Mouse (Mus musculus): ENCODE results near the gene Ptms. TPM values are rescaled to one million over a fixed set of nuclear protein-coding genes. Genes with fewer than 3 reads are reported as not detected.

Ptms gene
- polyA plus RNA-seq, 1 experiment from 2014 or later: 260 TPM

DNA sequence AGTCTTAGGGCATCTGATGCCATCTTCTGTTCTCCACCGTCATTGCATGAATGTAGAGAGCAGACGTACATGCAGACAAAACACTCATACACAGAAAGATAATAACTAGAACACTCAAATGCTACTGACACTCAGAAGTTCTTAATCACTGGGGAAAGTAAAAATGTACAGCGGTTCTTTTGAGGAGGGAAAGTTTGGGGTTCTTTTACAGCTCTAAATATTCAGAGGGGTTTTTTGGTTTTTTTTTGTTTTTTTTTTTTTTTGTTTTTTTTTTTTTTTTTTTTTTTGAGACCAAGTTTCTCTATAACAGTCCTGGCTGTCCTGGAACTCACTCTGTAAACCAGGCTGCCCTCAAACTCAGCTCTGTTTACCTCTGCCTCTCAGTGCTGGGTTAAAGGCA lies 13.2 kb upstream of the Ptms start:
- Histone ChIP-seq H3K36me3 (ENCODE audit: control insufficient read depth, insufficient read depth, low read length) (peaks cover 17% of the 10 kb centered on the region), H3K27ac (replicated peaks) (no peak overlapping the region), H3K4me3 (ENCODE audit: low read depth, low read length) (no peak overlapping the region), H3K9me3 (ENCODE audit: control insufficient read depth, low read length) (no peaks in the 10 kb centered on the region), H3K4me2 (replicated peaks; ENCODE audit: low read depth) (no peak overlapping the region), H3K4me1 (replicated peaks; ENCODE audit: control insufficient read depth, insufficient read depth) (peaks cover 5% of the 10 kb centered on the region; the same call in 1 of the 2 replicates), H3K27me3 (ENCODE audit: control insufficient read depth, insufficient read depth, low read length) (no peaks in the 10 kb centered on the region), H3K9ac (ENCODE audit: low read length) (no peak overlapping the region)
- TF ChIP-seq EP300 (optimal IDR thresholded peaks at IDR 0.05): no peak
- TF ChIP-seq CTCF (IDR thresholded peaks at IDR 0.05; ENCODE audit: low read depth): peak; percentile 21; the same call in 1 of the 2 replicates
- ATAC-seq (ENCODE audit: low FRiP score, low TSS enrichment): no peak
- no peak for DNase-seq (ENCODE audit: low spot score)
- WGBS: 77% methylated on average over 3 of the region's 3 CpGs

DNA sequence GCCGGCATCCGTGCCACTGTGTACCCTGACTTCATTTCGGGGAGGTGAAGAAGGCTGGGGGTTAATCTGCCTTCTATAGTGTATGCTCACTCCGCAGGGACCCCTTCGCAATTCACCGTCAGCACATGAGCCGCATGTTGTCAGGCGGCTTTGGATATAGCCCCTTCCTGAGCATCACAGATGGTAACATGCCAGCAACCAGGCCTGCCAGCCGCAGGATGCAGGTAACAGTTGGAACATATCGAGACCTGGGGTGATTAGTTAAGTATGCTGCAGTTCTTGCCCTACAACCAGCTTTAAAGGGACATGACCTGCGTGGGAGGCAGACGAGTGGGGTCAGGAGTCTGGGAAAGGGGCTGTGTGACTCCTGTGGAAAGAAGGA lies 12.4 kb upstream of the Ptms start:
- no peak for ATAC-seq (ENCODE audit: low FRiP score, low TSS enrichment)
- peak overlapping the region; percentile 93 for H3K9ac ChIP-seq (ENCODE audit: low read length)
- H3K4me2 ChIP-seq (replicated peaks; ENCODE audit: low read depth): peak overlapping the region; percentile 65
- DNase-seq (ENCODE audit: low spot score): no peak
- peak overlapping the region; percentile 98 for H3K27ac ChIP-seq (replicated peaks)
- H3K36me3 ChIP-seq (ENCODE audit: control insufficient read depth, insufficient read depth, low read length): peaks cover 17% of the 10 kb centered on the region
- TF ChIP-seq EP300 (optimal IDR thresholded peaks at IDR 0.05): no peak
- TF ChIP-seq CTCF (IDR thresholded peaks at IDR 0.05; ENCODE audit: low read depth): no peak
- H3K4me3 ChIP-seq (ENCODE audit: low read depth, low read length): peak overlapping the region; percentile 91
- WGBS: 32% methylated on average over 12 of the region's 12 CpGs
- H3K9me3 ChIP-seq (ENCODE audit: control insufficient read depth, low read length): no peaks in the 10 kb centered on the region
- peaks cover 5% of the 10 kb centered on the region; the same call in 1 of the 2 replicates for H3K4me1 ChIP-seq (replicated peaks; ENCODE audit: control insufficient read depth, insufficient read depth)
- no peaks in the 10 kb centered on the region for H3K27me3 ChIP-seq (ENCODE audit: control insufficient read depth, insufficient read depth, low read length)

DNA sequence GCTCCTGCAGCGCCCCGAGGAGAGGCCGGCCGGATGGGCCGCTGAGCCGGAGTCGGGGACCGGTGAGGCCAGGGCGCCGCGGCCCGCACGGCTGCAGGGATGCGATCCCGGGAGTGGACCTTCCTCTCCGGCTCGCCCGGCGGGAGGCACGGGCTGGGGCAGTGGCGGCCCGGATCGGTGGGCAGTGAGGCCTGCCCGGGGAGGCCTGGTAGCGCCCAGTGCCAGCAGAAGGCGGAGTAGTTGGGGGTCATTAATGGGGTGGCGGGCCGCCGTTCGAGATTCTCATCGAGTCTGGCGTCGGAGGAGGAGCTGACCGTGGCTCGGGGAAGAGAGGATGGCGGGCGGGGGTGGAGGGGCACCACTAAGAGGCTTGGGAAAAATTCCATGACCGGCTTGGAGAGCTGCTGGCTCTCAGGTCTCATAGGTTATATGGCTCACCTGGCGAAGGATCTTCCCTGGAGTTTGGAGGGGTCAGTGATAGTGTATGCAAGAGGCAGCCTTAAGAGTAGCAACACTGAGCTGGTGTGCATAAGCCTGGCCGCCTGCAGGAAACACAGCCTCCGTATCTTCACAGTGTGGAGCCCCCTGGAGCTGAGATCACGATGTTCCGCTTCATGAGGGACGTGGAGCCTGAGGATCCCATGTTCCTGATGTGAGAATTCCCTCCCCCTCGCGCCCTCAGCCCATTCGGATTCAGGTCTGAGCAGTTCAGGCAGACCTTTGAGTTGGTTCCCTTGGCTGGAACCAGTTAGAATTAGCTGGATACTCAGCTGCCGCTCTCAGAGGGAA lies 11.8 kb upstream of the Ptms start:
- peak overlapping the region; percentile 98 for H3K27ac ChIP-seq (replicated peaks)
- ATAC-seq (ENCODE audit: low FRiP score, low TSS enrichment) (peak; percentile 1; the same call in 1 of the 2 replicates), DNase-seq (ENCODE audit: low spot score) (peak; percentile 60)
- no peaks in the 10 kb centered on the region for H3K27me3 ChIP-seq (ENCODE audit: control insufficient read depth, insufficient read depth, low read length)
- peak overlapping the region; percentile 93 for H3K9ac ChIP-seq (ENCODE audit: low read length)
- H3K4me3 ChIP-seq (ENCODE audit: low read depth, low read length): peak overlapping the region; percentile 91
- no peaks in the 10 kb centered on the region for H3K9me3 ChIP-seq (ENCODE audit: control insufficient read depth, low read length)
- WGBS: under 1% methylated on average over 48 of the region's 48 CpGs
- peaks cover 16% of the 10 kb centered on the region for H3K36me3 ChIP-seq (ENCODE audit: control insufficient read depth, insufficient read depth, low read length)
- peak; percentile 69 for TF ChIP-seq CTCF (IDR thresholded peaks at IDR 0.05; ENCODE audit: low read depth)
- TF ChIP-seq EP300 (optimal IDR thresholded peaks at IDR 0.05): no peak
- H3K4me2 ChIP-seq (replicated peaks; ENCODE audit: low read depth): peak overlapping the region; percentile 65
- H3K4me1 ChIP-seq (replicated peaks; ENCODE audit: control insufficient read depth, insufficient read depth): peaks cover 5% of the 10 kb centered on the region; the same call in 1 of the 2 replicates

DNA sequence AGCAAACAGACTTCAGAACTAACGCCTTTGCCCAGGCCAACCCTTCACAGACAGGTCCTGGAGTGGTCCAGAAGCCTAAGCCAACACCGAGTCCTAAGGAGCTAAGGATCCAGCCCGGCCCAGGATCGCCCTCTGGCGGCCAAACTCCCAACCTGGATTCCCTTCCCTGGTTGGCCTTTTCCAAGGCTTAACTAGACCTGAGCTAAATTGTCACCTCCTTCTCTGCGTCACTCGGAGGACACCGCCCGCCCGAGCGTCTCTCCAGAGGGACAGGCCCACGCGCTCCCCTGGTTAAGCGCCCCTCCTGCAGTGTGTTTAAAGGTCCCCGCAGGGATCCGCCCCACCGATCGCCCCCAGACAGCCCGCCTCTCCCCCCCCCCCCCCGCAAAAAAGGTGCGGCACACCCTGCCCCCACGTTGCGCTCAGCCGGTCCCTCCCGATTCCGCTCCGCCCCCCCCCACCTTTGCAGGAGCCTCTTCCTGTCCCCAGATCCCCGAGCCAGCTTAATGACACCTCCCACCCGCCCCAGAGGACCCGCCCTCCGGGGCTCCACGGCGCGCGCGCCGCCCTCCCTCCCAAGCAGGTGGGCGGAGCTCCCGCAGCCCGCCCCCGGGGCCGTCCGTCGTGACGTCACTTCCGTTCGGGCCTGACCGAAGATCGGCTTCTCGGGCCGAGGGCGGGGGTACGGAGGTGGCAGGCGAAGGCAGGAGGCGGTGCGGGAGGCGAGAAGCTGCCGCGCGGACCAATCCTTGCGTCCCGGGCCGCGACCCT lies 11.0 kb upstream of the Ptms start, which contains the start of gene Mlf2:
Gene Mlf2, plus strand, starts transcription at position 633 of the 771 bp plus-strand sequence.
- no peak for TF ChIP-seq EP300 (optimal IDR thresholded peaks at IDR 0.05)
- TF ChIP-seq CTCF (IDR thresholded peaks at IDR 0.05; ENCODE audit: low read depth): peak; percentile 100
- DNase-seq (ENCODE audit: low spot score) (peak; percentile 99), ATAC-seq (ENCODE audit: low FRiP score, low TSS enrichment) (peak; percentile 96)
- H3K4me3 ChIP-seq (ENCODE audit: low read depth, low read length): peak within 1 kb of the TSS; percentile 91
- peak within 1 kb of the TSS; percentile 98 for H3K27ac ChIP-seq (replicated peaks)
- 1% methylated on average over 41 of the region's 64 CpGs for WGBS
- peak within 1 kb of the TSS; percentile 65 for H3K4me2 ChIP-seq (replicated peaks; ENCODE audit: low read depth)
- no peaks in the 10 kb centered on the region for H3K27me3 ChIP-seq (ENCODE audit: control insufficient read depth, insufficient read depth, low read length)
- H3K36me3 ChIP-seq (ENCODE audit: control insufficient read depth, insufficient read depth, low read length): peaks cover 9% of the 10 kb centered on the region
- H3K4me1 ChIP-seq (replicated peaks; ENCODE audit: control insufficient read depth, insufficient read depth): peaks cover 5% of the 10 kb centered on the region; the same call in 1 of the 2 replicates
- H3K9me3 ChIP-seq (ENCODE audit: control insufficient read depth, low read length): no peaks in the 10 kb centered on the region
- peak within 1 kb of the TSS; percentile 93 for H3K9ac ChIP-seq (ENCODE audit: low read length)

GRCm38 (mm10) chr6:124930231-124930630 lies 10.3 kb upstream of the Ptms start:
- Histone ChIP-seq H3K4me3 (ENCODE audit: low read depth, low read length) (no peak overlapping the region; the same call in 1 of the 2 replicates), H3K9me3 (ENCODE audit: control insufficient read depth, low read length) (no peaks in the 10 kb centered on the region), H3K4me2 (replicated peaks; ENCODE audit: low read depth) (peak overlapping the region; percentile 13), H3K27me3 (ENCODE audit: control insufficient read depth, insufficient read depth, low read length) (no peaks in the 10 kb centered on the region), H3K4me1 (replicated peaks; ENCODE audit: control insufficient read depth, insufficient read depth) (peaks cover 5% of the 10 kb centered on the region; the same call in 1 of the 2 replicates), H3K36me3 (ENCODE audit: control insufficient read depth, insufficient read depth, low read length) (peaks cover 9% of the 10 kb centered on the region), H3K27ac (replicated peaks) (peak overlapping the region; percentile 98), H3K9ac (ENCODE audit: low read length) (no peak overlapping the region)
- WGBS: 12% methylated on average over 1 of the region's 1 CpGs
- ATAC-seq (ENCODE audit: low FRiP score, low TSS enrichment) (no peak), DNase-seq (ENCODE audit: low spot score) (no peak)
- TF ChIP-seq CTCF (IDR thresholded peaks at IDR 0.05; ENCODE audit: low read depth): no peak
- TF ChIP-seq EP300 (optimal IDR thresholded peaks at IDR 0.05): no peak
